Mouse (Mus musculus) liver, adult 2 months (tissue): Measurements from ENCODE around the gene 9230104L09Rik. TPM values are rescaled to one million over a fixed set of nuclear protein-coding genes. Genes with fewer than 3 reads are reported as not detected.

Experiments used
- DNase-seq: peaks from one replicate; pipeline ENCODE4 v3.0.0-alpha.2; 2011; ENCODE audit warnings: low read depth, low spot score; ENCODE audit errors: extremely low read depth
- H3K27ac ChIP-seq: fragments of 200-500 bp; replicated peaks from 2 replicates; pipeline ENCODE4 v1.5.1; 2012; ENCODE audit warnings: low read depth, mild to moderate bottlenecking, control low read depth, inconsistent platforms, low read length; ENCODE audit not compliant: insufficient read depth
- H3K27me3 ChIP-seq: fragments of 200-500 bp; 2 replicates; pipeline ENCODE4 v1.6.1; 2012; ENCODE audit warnings: mild to moderate bottlenecking, moderate library complexity, low read length, inconsistent platforms; ENCODE audit not compliant: control insufficient read depth, insufficient read depth
- H3K36me3 ChIP-seq: fragments of 200-500 bp; 2 replicates; pipeline ENCODE4 v1.6.1; 2012; ENCODE audit warnings: low read length, inconsistent platforms; ENCODE audit not compliant: control insufficient read depth, insufficient read depth
- H3K4me1 ChIP-seq: fragments of 200-500 bp; 2 replicates; pipeline ENCODE4 v1.6.1; 2011; ENCODE audit warnings: low read length; ENCODE audit not compliant: control insufficient read depth, insufficient read depth
- H3K4me3 ChIP-seq: fragments of 200-500 bp; 2 replicates; pipeline ENCODE4 v1.5.1; 2011; ENCODE audit warnings: low read depth, mild to moderate bottlenecking, control low read depth, low read length, moderate library complexity; ENCODE audit not compliant: insufficient read depth
- H3K79me2 ChIP-seq: fragments of 200-500 bp; 2 replicates; pipeline ENCODE4 v1.6.1; 2012; ENCODE audit warnings: inconsistent platforms, mild to moderate bottlenecking, low read length, moderate library complexity; ENCODE audit not compliant: control insufficient read depth, insufficient read depth
- H3K9ac ChIP-seq: fragments of 200-500 bp; 2 replicates; pipeline ENCODE4 v1.6.1; 2012; ENCODE audit warnings: low read depth, mild to moderate bottlenecking, control low read depth, inconsistent platforms, low read length
- CTCF ChIP-seq: fragments of 200-500 bp; IDR thresholded peaks from 2 replicates; pipeline ENCODE4 v1.5.1; 2011; ENCODE audit warnings: low read depth, low read length, control low read depth
- POLR2A ChIP-seq: fragments of 200-500 bp; IDR thresholded peaks from 2 replicates; pipeline ENCODE4 v1.6.1; 2011; ENCODE audit warnings: low read length, control low read depth; ENCODE audit not compliant: insufficient read depth; ENCODE audit errors: extremely low read depth
- whole genome bisulfite sequencing: fragments of 180-500 bp; shearing (Covaris S2); methylation state at CpG from one replicate; pipeline ENCODE4 v1.1.7; 2018; 5-methylcytosine and 5-hydroxymethylcytosine counted together
- polyA plus RNA-seq: library from polyadenylated mRNA; depleted of rRNA; stranded (reverse); fragments of >200 nt; gene quantifications from 2 replicates; pipeline ENCODE4 v1.2.3, GENCODE M21; 2012; rRNA removed
- total RNA-seq: library from RNA; depleted of rRNA; stranded (reverse); fragments of >200 nt; gene quantifications from 2 replicates; pipeline ENCODE4 v1.2.3, GENCODE M21; 2014; rRNA removed

The 9230104L09Rik gene
- total and polyA plus RNA-seq, 2 experiments: not detected

DNA sequence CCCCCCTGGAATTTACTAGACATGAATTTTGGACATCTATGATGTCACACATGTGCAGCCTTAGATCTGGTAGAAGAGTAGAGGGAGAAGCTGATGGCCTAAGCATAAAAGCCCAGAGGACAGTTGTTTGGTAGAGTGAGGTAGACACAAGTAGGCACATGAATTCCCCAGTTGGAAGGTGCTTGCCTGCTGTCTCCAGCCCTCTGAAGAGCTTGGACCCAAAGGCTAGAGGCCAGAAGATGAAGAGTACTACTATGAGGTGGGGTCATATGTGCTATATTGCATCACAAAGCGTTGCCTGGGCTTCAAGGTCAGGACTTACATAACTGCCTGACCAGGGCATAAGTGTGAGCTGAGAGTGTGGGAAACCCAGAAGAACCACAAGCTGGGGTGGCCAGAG is 66.4 kb downstream of the 9230104L09Rik start, which contains the start of gene Cst8:
TSS of gene Cst8 (plus strand) at position 301 of the 400 bp plus-strand sequence.
- DNase-seq: peak; percentile 0
- H3K36me3 ChIP-seq: no peaks in the 10 kb centered on the region
- 47% methylated on average over 1 of the region's 1 CpGs for WGBS
- no peak within 1 kb of the TSS for H3K27ac ChIP-seq
- H3K27me3 ChIP-seq: no peaks in the 10 kb centered on the region
- no peaks in the 10 kb centered on the region for H3K79me2 ChIP-seq
- TF ChIP-seq POLR2A: no peak
- no peak for TF ChIP-seq CTCF
- H3K9ac ChIP-seq: no peak within 1 kb of the TSS
- H3K4me3 ChIP-seq: no peak within 1 kb of the TSS
- H3K4me1 ChIP-seq: no peaks in the 10 kb centered on the region

Other genes starting within 250 kb of the 9230104L09Rik start
- 10.3 and 13.0 TPM in 2 replicates for gene Nxt1, start 192.4 kb downstream of the 9230104L09Rik start, total RNA-seq
- 11.7 and 15.0 TPM in 2 replicates for gene Nxt1, start 192.4 kb downstream of the 9230104L09Rik start, polyA plus RNA-seq
- gene Gzf1, start 184.0 kb downstream of the 9230104L09Rik start, total RNA-seq: 49.8 and 52.2 TPM in 2 replicates
- 13.7 and 13.9 TPM in 2 replicates for gene Gzf1, start 184.0 kb downstream of the 9230104L09Rik start, polyA plus RNA-seq
- gene Napb, start 132.6 kb downstream of the 9230104L09Rik start, total RNA-seq: 1.7 TPM in 2 replicates
- 0.54 and 0.57 TPM in 2 replicates for gene Napb, start 132.6 kb downstream of the 9230104L09Rik start, polyA plus RNA-seq
- gene Cstl1, start 114.7 kb downstream of the 9230104L09Rik start, total RNA-seq: not detected in 2 replicates
- not detected in 2 replicates for gene Cstl1, start 114.7 kb downstream of the 9230104L09Rik start, polyA plus RNA-seq
- gene Cst11, start 93.5 kb downstream of the 9230104L09Rik start, total RNA-seq: not detected in 2 replicates
- gene Cst11, start 93.5 kb downstream of the 9230104L09Rik start, polyA plus RNA-seq: not detected in 2 replicates
- not detected in 2 replicates for gene 8030411F24Rik, start 83.0 kb downstream of the 9230104L09Rik start, total RNA-seq
- not detected in 2 replicates for gene 8030411F24Rik, start 83.0 kb downstream of the 9230104L09Rik start, polyA plus RNA-seq
- gene Cst12, start 75.7 kb downstream of the 9230104L09Rik start, total RNA-seq: not detected in 2 replicates
- gene Cst12, start 75.7 kb downstream of the 9230104L09Rik start, polyA plus RNA-seq: not detected in 2 replicates
- gene Cst8, start 66.3 kb downstream of the 9230104L09Rik start, total RNA-seq: not detected in 2 replicates
- gene Cst8, start 66.3 kb downstream of the 9230104L09Rik start, polyA plus RNA-seq: not detected in 2 replicates
- gene Cst13, start 45.0 kb downstream of the 9230104L09Rik start, total RNA-seq: not detected in 2 replicates
- gene Cst13, start 45.0 kb downstream of the 9230104L09Rik start, polyA plus RNA-seq: not detected in 2 replicates
- gene Cst9, start 29.9 kb downstream of the 9230104L09Rik start, total RNA-seq: not detected in 2 replicates
- not detected in 2 replicates for gene Cst9, start 29.9 kb downstream of the 9230104L09Rik start, polyA plus RNA-seq
- gene Cst3, start 10.7 kb upstream of the 9230104L09Rik start, total RNA-seq: 251 and 282 TPM in 2 replicates
- gene Cst3, start 10.7 kb upstream of the 9230104L09Rik start, polyA plus RNA-seq: 436 and 441 TPM in 2 replicates
- not detected in 2 replicates for gene Gm1330, start 138.2 kb upstream of the 9230104L09Rik start, total RNA-seq
- not detected in 2 replicates for gene Gm1330, start 138.2 kb upstream of the 9230104L09Rik start, polyA plus RNA-seq
- gene Gm10750, start 152.2 kb upstream of the 9230104L09Rik start, total RNA-seq: not detected in 2 replicates
- gene Gm10750, start 152.2 kb upstream of the 9230104L09Rik start, polyA plus RNA-seq: not detected in 2 replicates